Mouse (Mus musculus) olfactory bulb, adult 2 months (tissue): ENCODE data around the gene Rcn1. TPM values are rescaled to one million over a fixed set of nuclear protein-coding genes. Genes with fewer than 3 reads are reported as not detected.

ENCODE experiments used
- H3K27ac ChIP-seq: fragments of 200-500 bp; 2 replicates; pipeline ENCODE4 v1.5.1; 2012; ENCODE audit warnings: low read depth, low read length; ENCODE audit not compliant: insufficient read depth
- H3K4me1 ChIP-seq: fragments of 200-500 bp; 2 replicates; pipeline ENCODE4 v1.6.1; 2012; ENCODE audit warnings: low read length; ENCODE audit not compliant: control insufficient read depth, insufficient read depth
- H3K4me3 ChIP-seq: fragments of 200-500 bp; 2 replicates; pipeline ENCODE4 v1.5.1; 2012; ENCODE audit warnings: mild to moderate bottlenecking, low read depth, low read length, moderate library complexity; ENCODE audit not compliant: insufficient read depth
- CTCF ChIP-seq: fragments of 200-500 bp; IDR thresholded peaks from 2 replicates; pipeline ENCODE4 v1.5.1; 2012; ENCODE audit warnings: low read depth, mild to moderate bottlenecking, low read length, moderate library complexity; ENCODE audit not compliant: insufficient read depth
- POLR2A ChIP-seq: fragments of 200-500 bp; IDR thresholded peaks from 2 replicates; pipeline ENCODE4 v1.6.1; 2012; ENCODE audit warnings: mild to moderate bottlenecking, low read depth, low read length, moderate library complexity; ENCODE audit not compliant: insufficient read depth
- WGBS: fragments of 180-500 bp; shearing (Covaris S2); methylation state at CpG from one replicate; pipeline ENCODE4 v1.1.7; 2018; 5-methylcytosine and 5-hydroxymethylcytosine counted together
- polyA plus RNA-seq: library from polyadenylated mRNA; stranded (reverse); fragments of >200 nt; gene quantifications from 2 replicates; pipeline ENCODE4 v1.2.4, GENCODE M21; 2012; ENCODE audit warnings: low replicate concordance; ENCODE audit not compliant: missing spikeins, insufficient read depth, insufficient read length

The Rcn1 gene
- polyA plus RNA-seq: 139 TPM in 1 of 2 replicates, not detected in the other

- WGBS: under 1% methylated on average over 57 of the region's 57 CpGs
- no peak for TF ChIP-seq CTCF
- TF ChIP-seq POLR2A: no peak
- Histone ChIP-seq H3K27ac (no peak within 1 kb of the TSS), H3K4me3 (peak within 1 kb of the TSS; percentile 58), H3K4me1 (peaks cover 9% of the 10 kb centered on the region)
These were observed at the start of gene Rcn1 for GRCm38 (mm10) chr2:105399085-105399891. Rcn1 (minus strand) TSS chr2:105399319.

GRCm38 (mm10) chr2:105444072-105444471 lies 45.0 kb upstream of the Rcn1 start:
- Histone ChIP-seq H3K27ac (no peak overlapping the region), H3K4me1 (no peaks in the 10 kb centered on the region), H3K4me3 (no peak overlapping the region)
- WGBS: 45% methylated on average over 3 of the region's 3 CpGs
- TF ChIP-seq CTCF (no peak), POLR2A (no peak)

- TF ChIP-seq CTCF (no peak), POLR2A (no peak)
- 80% methylated on average over 4 of the region's 4 CpGs for WGBS
- Histone ChIP-seq H3K4me3 (no peak overlapping the region), H3K4me1 (no peaks in the 10 kb centered on the region), H3K27ac (no peak overlapping the region)
These were observed 39.9 kb upstream of the Rcn1 start for GRCm38 (mm10) chr2:105439022-105439421.

- Histone ChIP-seq H3K27ac (no peak overlapping the region), H3K4me1 (no peaks in the 10 kb centered on the region), H3K4me3 (no peak overlapping the region)
- 93% methylated on average over 2 of the region's 2 CpGs for WGBS
- TF ChIP-seq POLR2A (no peak), CTCF (no peak)
These were observed 39.4 kb upstream of the Rcn1 start for GRCm38 (mm10) chr2:105438525-105438924.

GRCm38 (mm10) chr2:105432927-105433326 lies 33.8 kb upstream of the Rcn1 start:
- 14% methylated on average over 10 of the region's 10 CpGs for WGBS
- Histone ChIP-seq H3K27ac (no peak overlapping the region), H3K4me3 (no peak overlapping the region), H3K4me1 (no peaks in the 10 kb centered on the region)
- TF ChIP-seq POLR2A (no peak), CTCF (no peak)

GRCm38 (mm10) chr2:105430373-105430772 lies 31.3 kb upstream of the Rcn1 start:
- no peak overlapping the region for H3K4me3 ChIP-seq
- no peaks in the 10 kb centered on the region for H3K4me1 ChIP-seq
- TF ChIP-seq CTCF: no peak
- no peak for TF ChIP-seq POLR2A
- H3K27ac ChIP-seq: no peak overlapping the region
- WGBS: 90% methylated on average over 5 of the region's 5 CpGs

GRCm38 (mm10) chr2:105429899-105430298 lies 30.8 kb upstream of the Rcn1 start:
- no peak overlapping the region for H3K4me3 ChIP-seq
- WGBS: 84% methylated on average over 6 of the region's 6 CpGs
- no peak for TF ChIP-seq POLR2A
- no peak for TF ChIP-seq CTCF
- no peaks in the 10 kb centered on the region for H3K4me1 ChIP-seq
- H3K27ac ChIP-seq: no peak overlapping the region

- Histone ChIP-seq H3K4me1 (no peaks in the 10 kb centered on the region), H3K27ac (no peak overlapping the region), H3K4me3 (no peak overlapping the region)
- no peak for TF ChIP-seq POLR2A
- TF ChIP-seq CTCF: no peak
- WGBS: 32% methylated on average over 6 of the region's 6 CpGs
These were observed 29.3 kb upstream of the Rcn1 start for GRCm38 (mm10) chr2:105428467-105428866.

GRCm38 (mm10) chr2:105428029-105428428 lies 28.9 kb upstream of the Rcn1 start:
- H3K4me1 ChIP-seq: no peaks in the 10 kb centered on the region
- H3K27ac ChIP-seq: no peak overlapping the region
- 3% methylated on average over 12 of the region's 12 CpGs for WGBS
- H3K4me3 ChIP-seq: no peak overlapping the region
- peak; percentile 40; the same call in 1 of the 2 replicates for TF ChIP-seq CTCF
- no peak for TF ChIP-seq POLR2A

GRCm38 (mm10) chr2:105427447-105427846 lies 28.3 kb upstream of the Rcn1 start:
- no peaks in the 10 kb centered on the region for H3K4me1 ChIP-seq
- TF ChIP-seq CTCF (no peak), POLR2A (no peak)
- no peak overlapping the region for H3K27ac ChIP-seq
- no peak overlapping the region for H3K4me3 ChIP-seq
- WGBS: 82% methylated on average over 8 of the region's 8 CpGs
